Mouse (Mus musculus) cerebellum, postnatal 4 days (tissue): Measurements from ENCODE around the gene 1810037I17Rik.
A peak's percentile ranks its signal among the peaks of the same experiment; 100 is the strongest.

Experiments
- DNase-seq, 2 experiments: peaks; one replicate each; pipeline ENCODE4 v3.0.0; 2022; ENCODE audit warnings: low spot score in 2 of 2, mixed read lengths in 1 of 2

1810037I17Rik gene

DNA sequence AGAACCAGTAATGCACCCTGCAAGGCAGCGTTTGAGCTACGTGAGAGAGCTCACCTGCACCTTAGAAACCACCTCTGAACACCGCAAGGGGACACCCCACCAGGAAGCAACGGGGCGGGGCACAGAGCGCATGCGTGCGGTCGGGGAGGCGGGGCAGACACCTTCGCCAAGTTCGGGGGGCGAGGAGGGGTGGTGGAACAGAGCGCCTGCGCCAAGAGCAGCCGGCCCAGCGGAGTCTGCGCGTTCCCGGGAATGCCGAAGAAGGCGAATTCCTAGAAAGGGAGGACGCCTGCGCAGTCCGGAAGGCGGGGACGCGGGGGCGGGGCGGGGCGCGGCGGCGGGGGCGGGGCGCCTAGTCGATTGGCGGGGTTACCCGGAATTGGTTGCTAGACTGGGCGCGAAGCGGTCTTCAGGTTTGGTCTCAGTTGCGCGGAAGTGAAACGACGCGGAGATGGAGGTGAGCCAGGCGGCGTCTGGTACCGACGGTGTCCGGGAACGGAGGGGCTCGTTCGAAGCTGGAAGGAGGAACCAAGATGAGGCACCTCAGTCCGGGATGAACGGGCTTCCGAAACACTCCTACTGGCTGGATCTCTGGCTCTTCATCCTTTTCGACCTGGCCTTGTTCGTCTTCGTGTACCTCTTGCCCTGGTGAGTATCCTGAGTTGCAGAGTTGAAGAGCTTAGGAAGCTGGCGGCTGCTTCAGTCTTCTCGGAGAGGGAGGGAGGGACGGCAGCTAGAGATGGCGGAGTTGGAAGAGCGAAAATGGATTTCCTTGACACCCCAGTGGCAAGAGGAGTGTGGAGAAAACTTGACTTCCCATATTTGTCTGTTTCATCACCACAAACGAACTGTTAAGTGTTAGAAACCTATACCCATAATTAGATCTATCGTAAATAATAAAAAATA lies at the start of gene 1810037I17Rik:
Gene 1810037I17Rik (plus strand): TSS at position 195 of the 906 bp plus-strand sequence.
- peak; percentile 91 to 95 for DNase-seq

DNA sequence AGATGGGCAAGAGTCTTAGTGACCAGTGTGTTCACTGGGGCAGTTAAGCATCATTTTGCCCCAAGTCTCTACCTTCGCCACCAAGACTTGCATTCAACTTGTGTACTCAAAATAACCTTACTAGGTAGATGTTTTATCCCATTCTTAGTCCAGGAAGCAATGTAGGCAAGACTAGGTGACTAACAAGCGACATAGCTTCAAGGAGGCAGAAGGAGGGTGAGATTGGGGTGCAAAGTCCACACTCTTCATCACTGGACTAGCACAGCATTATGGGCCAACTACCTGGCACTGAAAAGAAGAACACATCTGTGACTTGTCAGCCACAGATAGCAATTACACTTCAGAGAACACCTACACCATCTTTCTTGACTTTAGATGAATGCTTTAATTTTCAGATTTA lies 47.1 kb upstream of the 1810037I17Rik start:
- no peak for DNase-seq

DNA sequence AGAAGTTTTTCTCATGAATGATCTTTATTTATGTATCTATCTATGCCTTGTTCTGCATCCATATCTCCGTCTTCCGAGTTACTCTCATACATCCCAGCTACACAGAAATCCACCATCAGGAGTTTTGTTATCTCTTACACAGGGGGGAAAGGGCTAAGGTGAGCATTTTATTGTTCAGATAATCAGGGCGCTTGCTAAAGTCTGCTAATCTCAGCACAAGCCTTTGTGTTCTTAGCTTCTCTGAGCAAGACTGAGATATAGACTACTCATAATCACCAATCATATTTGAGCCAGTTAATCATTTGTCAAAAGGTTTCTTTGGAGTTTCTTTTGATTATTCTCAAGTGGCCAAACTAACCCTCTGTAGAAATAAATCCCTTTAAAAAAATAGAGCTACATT lies 46.5 kb upstream of the 1810037I17Rik start:
- no peak for DNase-seq

DNA sequence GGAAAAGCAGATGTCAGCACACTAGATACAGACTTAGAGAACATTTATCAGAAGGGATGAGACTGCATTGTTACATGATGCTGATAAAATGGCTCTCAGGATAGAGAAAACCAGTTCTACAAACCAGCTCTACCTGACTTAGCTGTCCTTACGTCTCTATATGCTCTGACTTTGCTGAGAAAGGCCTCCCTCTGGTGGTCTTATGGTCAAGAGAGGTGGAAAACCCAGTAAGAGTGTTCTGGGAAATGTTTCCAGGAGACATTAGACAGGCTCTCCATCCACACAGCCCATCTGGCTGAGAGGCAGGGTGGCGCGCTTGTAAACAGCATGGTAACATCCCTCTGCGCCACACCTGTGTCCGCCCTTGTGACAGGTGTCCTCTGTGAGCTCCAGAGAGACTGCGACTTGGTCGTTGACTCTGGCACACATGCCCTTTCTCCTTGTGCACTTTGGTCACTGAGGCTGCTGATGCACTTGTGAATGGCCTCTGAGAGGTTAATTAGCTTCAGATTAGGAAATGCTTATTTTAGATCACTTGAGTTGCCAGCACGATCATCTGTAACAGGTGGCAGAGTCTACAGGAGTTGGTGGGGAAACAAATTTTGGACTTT lies 45.2 kb upstream of the 1810037I17Rik start:
- no peak for DNase-seq

DNA sequence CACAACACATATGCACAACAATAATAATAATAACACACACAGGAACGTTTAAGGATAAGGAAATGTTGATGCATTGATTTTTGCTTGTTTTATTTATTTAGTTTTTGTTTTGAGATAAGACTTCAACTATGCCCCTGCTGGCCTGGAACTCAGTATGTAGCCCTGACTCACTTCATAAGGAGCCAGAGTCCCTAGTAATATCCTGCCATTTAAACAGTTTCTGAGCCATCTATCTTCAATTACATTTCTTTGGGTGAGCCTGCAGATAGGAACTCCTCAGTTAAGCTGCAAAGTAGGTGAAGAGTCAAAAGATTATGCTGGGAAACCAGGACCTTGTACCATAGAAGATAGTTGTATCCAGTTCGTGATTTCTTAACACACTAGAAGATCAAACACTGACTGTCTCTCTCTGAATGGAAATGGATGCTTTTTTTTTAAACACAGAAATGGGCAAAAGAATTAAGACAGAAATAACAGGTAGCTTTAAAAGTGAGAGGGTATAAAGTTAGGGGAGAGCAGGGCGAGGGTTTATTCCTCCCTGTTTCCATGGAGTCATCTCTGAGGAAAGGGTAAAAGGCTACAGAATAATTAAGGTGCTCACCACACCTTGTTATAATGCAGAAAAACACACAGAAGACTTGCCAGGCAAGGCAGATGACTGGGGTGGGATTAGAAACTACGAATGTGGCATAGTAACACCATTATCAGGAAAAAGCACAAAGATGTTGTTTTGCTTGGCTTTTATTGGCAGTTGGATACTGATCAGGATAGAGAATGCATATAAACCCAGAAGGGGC lies 36.3 kb upstream of the 1810037I17Rik start:
- no peak for DNase-seq

DNA sequence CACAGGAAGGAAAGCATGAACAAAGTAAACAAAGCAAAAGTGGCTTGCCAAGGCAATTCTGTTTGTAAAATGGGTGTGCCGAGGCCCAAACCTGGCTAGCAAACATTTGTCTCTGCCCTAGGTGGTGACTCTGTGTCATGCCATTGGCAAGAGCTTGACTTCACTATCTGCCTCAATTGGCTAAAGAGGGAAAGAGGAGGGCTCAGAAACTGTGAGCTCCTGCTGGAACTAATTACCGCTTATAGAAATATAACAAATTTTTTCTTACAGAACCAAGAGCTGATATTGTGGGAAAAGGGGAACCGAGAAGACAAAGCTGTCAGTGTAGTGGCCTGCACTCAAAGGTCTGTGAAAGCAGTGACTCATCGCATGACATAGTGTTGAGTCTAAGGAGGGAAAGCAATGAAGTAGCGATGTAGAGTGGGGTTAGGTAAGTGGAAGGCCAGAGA lies 35.6 kb upstream of the 1810037I17Rik start:
- DNase-seq: no peak

DNA sequence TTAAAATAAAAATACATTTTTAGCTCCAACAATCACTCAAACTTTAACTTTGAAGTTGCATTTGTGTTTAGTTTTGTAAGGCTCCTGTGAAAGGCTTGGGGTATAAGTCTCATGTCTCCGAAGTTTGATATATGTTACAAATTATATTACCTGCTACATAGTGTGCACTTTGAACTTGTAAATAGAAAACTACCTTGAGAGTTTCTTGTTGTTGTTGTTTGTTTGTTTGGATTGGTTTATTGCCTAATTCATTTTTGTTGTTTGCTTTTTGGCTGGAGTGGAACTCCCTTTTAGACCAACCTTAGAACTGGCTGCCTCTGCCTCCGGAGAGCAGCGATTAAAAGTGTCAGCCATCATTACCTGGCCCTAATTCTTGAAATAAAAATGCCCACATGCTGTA lies 29.2 kb upstream of the 1810037I17Rik start, which contains the start of gene Fabp2:
Gene Fabp2 (plus strand): TSS at position 301 of the 400 bp plus-strand sequence.
- DNase-seq: no peak

DNA sequence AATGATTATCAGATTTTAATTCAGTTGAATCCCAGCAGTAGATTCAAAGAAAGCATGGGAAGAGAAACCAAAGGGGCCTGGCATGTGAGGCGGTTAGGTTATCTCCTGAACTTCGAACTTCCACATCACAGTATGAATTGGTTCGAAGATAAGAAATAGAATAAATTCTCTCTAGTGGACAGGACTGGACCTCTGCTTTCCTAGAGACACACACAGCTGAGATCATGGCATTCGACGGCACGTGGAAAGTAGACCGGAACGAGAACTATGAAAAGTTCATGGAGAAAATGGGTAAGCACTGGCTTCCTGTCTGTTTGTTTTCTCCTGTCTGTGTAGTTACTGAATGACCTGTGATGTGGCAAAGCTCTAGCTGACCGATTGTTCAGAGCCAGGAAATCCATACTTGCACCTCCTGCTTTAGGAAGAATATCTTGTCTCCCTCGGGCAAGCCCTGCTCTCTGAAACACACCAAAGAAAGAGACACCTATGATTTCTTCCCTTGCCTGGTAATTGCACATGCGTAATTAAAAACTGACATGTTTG lies 28.7 kb upstream of the 1810037I17Rik start:
- DNase-seq: no peak

DNA sequence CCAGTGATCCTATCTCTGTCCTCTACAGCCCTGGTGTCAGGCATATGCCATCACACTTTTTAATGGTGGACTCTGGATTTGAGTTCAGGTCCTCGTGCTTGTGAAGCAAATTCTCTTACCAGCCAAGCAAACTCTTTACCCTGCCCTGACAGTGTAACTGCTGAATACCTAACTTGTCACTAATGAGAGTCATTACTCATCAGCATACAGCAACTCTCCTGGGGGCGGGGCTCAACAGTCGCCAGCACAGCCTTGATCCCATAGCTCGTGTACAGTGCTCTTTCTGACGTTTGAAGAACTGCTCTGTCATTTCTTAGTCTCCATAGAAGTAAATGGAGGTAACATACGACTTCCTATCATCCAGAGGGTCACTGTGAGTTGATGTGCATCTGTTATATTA lies 25.7 kb upstream of the 1810037I17Rik start:
- no peak for DNase-seq

DNA sequence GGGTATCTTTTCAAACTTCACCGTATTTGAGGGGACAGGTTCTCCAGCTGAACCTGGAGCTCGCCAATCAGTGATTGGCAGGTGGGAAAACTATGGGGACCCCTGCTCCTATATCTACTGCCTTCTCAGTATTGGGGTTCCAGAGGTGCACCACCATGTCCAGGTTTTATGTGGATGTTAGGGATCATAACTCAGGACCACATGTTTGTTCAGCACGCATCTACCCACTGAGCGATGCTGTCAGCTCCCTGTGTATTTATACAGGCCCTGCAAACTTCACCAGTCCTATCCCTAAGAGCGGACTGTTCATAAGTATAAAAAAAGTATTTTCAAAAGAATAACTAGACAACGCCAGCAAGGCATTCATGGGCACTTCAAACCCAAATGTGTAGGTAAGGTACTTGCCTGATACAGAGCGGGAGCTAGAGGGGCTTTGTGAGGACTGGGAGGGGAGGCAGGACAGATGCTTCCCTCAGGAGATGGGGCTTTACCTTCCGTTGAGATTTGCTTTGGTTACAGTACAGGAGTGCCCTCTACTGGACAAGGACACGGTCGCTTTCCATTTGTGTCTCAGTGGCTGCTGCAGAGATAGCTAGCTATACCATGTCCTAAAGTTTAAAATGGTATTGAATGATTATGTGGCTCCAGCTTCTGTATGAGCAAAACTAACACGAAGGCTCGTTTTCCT lies 20.1 kb upstream of the 1810037I17Rik start:
- peak in 1 of 2 experiments; percentile 55 for DNase-seq

DNA sequence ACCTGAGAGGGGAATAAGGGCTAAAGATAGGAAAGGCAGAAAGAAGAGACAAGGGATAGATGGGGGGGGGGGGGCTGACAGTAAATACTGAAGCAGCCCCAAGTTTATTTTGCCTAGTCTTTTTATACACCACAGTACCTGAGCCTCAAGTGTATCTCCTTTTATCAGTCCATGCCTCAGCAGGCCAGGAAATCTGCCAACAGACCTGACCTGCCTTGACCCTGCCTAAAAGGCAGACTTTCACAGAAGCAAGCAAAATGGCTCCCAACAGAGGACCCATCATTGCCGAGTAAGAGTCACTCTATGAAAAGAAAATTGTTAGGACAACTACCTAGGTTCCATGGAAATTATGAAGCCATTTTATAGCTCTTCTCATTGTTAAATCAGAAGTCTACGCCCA lies 16.2 kb upstream of the 1810037I17Rik start:
- no peak for DNase-seq

DNA sequence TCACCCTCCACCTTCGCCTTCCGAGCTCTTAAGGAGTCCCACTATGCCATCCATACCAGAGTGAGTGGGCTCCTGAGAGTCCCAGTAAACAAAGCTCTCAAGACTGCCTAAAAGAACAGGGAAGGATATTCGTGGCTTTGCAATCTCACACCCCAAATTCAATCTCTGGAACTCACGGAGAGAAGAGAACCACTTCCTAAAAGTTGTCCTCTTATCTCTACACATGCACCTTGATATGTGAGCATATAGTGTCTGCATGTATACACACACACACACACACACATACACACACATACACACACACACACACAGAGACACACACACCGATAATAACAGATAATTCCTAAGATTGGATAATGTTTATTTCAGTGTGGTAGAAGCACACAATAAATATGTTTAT lies 8.5 kb upstream of the 1810037I17Rik start:
- no peak for DNase-seq

DNA sequence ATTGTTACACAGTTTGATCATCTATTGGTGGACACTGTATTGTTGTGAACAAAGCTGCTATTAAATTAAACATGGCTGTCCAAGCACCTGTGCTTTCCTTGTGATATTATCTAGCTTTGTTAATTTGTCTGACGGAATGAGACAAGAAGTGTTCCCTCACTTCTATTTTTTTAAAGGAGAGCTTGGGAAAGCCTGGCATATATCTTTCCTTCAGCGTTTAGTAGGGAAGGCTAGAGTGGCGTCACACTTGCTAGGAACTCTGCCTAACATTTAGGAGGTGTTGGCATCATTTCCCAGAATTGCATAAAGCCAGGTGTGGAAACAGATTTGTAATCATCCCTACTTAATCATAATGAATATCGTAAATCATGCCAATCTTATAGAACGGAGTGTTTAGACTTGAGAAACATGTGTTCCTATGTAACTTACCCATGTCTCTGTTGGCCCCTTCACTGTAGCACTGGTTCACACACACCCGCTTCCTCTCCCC lies 7.8 kb upstream of the 1810037I17Rik start:
- no peak for DNase-seq

DNA sequence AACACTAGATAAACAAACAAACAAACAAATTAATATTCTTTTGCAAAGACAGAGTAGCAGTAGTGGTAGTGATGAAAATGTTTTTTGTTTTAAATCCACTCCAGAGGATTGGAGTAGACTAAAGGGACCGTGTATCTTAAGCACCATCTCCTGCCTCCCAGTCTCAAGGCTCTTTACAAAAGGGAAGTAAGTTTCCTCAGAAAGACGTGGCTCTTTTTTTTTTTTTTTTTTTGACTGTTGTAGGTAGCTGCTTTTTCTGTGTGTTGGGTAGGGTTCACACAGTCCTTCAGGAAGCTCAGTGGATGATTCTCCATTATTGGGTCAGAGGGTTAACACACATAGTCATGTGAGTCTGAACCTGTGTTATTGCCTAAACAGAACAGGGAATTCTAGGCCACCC lies 5.3 kb upstream of the 1810037I17Rik start:
- no peak for DNase-seq

DNA sequence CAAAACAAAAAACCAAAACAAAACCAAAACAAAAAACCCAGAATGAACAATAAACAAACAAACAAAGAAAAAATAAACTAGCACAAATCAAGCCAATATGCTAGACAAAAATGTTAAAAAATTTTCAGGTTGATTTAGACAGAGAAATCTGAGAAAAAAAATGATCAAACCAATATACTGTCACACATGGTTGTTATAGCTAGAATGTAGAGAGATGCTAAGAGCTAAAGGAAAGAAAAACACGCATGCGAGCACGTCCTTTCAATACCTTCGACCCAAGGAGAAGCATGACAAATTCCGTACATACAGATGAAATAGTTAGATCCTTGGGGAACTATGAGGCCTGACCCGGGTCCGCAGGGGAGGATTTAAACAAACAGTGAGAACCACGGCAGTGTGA lies 4.7 kb upstream of the 1810037I17Rik start, which contains the start of gene Gm10959:
Gene Gm10959 (minus strand): TSS at position 101 of the 400 bp plus-strand sequence.
- no peak for DNase-seq

DNA sequence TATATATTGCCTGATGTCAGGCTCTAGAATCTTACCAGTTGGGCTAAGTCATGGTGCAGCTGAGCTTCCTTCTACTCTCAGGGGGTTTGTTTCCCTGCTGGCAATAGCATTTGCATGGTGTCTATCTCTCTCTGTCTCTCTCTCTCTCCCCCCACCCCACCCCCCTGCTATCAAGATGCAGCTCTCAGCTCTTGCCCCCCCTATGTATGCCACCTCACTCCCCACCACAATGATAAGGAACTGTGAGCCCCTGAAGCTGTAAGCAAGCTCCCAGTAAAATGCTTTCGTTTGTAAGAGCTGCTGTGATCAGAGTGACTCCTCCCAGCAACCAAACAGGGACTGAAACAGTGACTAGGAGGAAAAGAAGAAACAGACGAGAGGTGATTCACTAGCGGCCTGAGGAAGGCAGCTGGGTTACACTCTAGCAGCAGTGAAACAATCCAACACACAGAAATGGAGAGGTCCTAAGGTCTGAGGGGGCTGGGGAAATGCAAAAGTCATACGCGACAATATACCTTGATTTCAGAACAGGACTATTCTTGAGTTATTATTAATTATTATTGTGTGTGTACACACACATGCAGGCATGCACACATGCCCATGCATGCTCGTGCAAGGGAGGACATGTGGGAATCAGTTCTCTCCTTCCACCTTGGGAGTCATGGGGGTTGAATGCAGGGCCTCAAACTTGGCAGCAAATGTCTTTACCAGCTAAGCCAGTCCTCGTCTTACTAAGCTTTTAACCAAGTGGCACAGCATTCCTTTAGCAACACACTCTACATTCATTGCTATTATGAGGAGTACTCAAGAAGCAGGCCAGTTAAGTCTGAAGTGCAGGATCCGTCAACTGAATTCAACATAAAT lies 3.2 kb upstream of the 1810037I17Rik start:
- no peak for DNase-seq

DNA sequence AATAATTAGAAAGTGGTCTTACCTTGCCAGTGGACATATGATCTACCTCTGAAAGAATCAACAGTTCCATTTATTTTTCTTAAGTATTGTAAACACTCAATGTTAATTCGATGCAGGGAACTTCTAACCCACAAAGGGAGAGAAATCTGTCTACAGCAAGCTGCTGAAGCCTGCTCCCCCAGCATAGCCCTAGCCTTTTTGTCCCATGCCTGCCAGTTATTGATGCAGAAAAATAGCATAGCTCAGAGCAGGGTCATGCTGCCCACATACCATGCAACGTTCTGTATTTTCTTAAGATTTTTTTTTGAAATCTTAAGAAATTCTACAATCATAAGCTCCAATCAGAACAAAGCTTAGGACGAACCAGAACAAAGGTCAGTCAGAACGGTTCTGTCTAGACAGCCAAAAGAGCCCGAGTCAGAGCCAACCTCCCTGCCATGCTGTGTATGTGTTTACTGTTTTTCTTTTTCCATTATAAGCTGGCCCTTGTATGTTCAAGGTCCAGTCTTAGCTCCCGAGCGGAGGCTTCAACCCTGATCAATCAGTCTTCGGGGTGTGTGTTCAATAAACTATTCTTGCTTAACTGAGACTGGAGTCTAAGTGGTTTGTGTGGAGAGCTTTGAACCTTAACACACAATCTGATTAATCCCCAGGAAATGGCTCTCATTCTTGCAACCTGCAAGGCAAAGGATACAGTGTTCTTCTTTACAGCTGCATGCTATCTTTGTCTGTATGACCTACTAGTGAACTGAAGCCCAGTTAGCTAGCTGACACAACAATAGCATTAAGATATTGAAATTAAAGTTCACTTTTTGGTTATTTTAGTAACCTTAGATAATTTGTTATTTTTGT lies 2.1 kb upstream of the 1810037I17Rik start:
- DNase-seq: no peak

DNA sequence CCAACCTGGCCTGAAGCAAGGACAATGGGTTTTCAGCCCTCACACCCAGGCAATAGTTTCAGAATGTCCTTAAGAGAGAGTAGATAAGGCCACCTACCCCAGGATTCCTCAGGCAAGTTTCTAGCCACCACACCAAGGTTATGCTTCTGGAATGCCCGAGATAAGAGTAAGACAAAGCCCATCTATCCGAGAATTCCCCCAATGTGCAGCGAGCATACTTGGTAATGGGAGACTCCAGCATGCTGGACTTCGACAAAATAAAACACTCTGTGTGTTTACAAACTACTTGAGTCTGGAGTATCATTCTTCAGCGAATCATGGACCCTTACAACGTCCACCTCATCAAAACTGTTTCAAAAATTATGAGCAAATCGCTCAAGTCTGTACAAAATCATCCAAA lies 856 bp upstream of the 1810037I17Rik start:
- no peak for DNase-seq

DNA sequence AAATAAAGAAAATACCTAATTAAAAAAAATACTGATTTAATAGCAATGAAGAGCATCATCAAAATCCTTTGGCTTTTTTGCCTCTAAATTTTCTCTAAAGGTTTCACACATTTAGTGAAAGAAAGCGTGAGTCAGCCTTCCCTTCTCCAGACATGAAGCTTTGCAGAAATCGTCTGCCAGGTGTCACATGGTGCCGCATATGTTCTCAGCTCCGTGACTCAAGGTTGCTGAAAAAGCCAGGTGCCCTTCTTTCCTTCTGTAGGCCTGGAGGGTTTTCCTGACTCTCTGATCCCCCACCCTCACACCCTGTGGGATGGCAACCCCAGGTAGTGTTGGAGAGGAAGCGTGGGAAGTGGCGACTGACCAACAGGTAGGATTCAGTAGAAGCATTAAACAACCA lies 5.7 kb downstream of the 1810037I17Rik start:
- DNase-seq: no peak
